Mouse (Mus musculus): Measurements from ENCODE around the gene Btbd6. TPM values are rescaled to one million over a fixed set of nuclear protein-coding genes. Genes with fewer than 3 reads are reported as not detected.

Gene Btbd6
- polyA plus RNA-seq, 1 experiment: 25.7 TPM

GRCm38 (mm10) chr12:112952926-112953565, 23.2 kb upstream of the Btbd6 start:
- no peak for DNase-seq (ENCODE audit: low read depth)

- no peak for DNase-seq (ENCODE audit: low read depth)
Measured at GRCm38 (mm10) chr12:112955800-112956199, 20.5 kb upstream of the Btbd6 start.

- DNase-seq (ENCODE audit: low read depth): no peak
Measured at GRCm38 (mm10) chr12:112958303-112958702, 18.0 kb upstream of the Btbd6 start.

- DNase-seq (ENCODE audit: low read depth): no peak
Measured at GRCm38 (mm10) chr12:112959421-112959820, 16.9 kb upstream of the Btbd6 start.

GRCm38 (mm10) chr12:112961428-112961827, 14.9 kb upstream of the Btbd6 start:
- DNase-seq (ENCODE audit: low read depth): no peak

GRCm38 (mm10) chr12:112961872-112962271, 14.4 kb upstream of the Btbd6 start:
- DNase-seq (ENCODE audit: low read depth): no peak

GRCm38 (mm10) chr12:112965783-112966182, 10.5 kb upstream of the Btbd6 start:
- DNase-seq (ENCODE audit: low read depth): no peak

- no peak for DNase-seq (ENCODE audit: low read depth)
Measured at GRCm38 (mm10) chr12:112968943-112969342, 7.3 kb upstream of the Btbd6 start.

GRCm38 (mm10) chr12:112969616-112970015, 6.7 kb upstream of the Btbd6 start:
- DNase-seq (ENCODE audit: low read depth): no peak

- no peak for DNase-seq (ENCODE audit: low read depth)
Measured at GRCm38 (mm10) chr12:112974736-112975135, 1.5 kb upstream of the Btbd6 start.

- DNase-seq (ENCODE audit: low read depth): no peak
Measured at GRCm38 (mm10) chr12:112977156-112977555, 874 bp downstream of the Btbd6 start.

GRCm38 (mm10) chr12:112982031-112982430, 5.7 kb downstream of the Btbd6 start:
- no peak for DNase-seq (ENCODE audit: low read depth)

- DNase-seq (ENCODE audit: low read depth): no peak
Measured at GRCm38 (mm10) chr12:112985346-112985745, 9.1 kb downstream of the Btbd6 start.

- DNase-seq (ENCODE audit: low read depth): no peak
Measured at GRCm38 (mm10) chr12:112987877-112988276, 11.6 kb downstream of the Btbd6 start.

- DNase-seq (ENCODE audit: low read depth): no peak
Measured at GRCm38 (mm10) chr12:112990706-112991405, 14.6 kb downstream of the Btbd6 start.

- no peak for DNase-seq (ENCODE audit: low read depth)
Measured at GRCm38 (mm10) chr12:112991444-112991843, 15.2 kb downstream of the Btbd6 start.

GRCm38 (mm10) chr12:112994153-112994552, 17.9 kb downstream of the Btbd6 start:
- no peak for DNase-seq (ENCODE audit: low read depth)

- DNase-seq (ENCODE audit: low read depth): no peak
Measured at GRCm38 (mm10) chr12:112999569-113000293, 23.4 kb downstream of the Btbd6 start.

- peak; percentile 77 for DNase-seq (ENCODE audit: low read depth)
Measured at GRCm38 (mm10) chr12:113000294-113001132, 24.2 kb downstream of the Btbd6 start, which contains the start of gene Brf1. Gene Brf1, minus strand, starts transcription at chr12:113000704.

GRCm38 (mm10) chr12:113001133-113001474, 24.8 kb downstream of the Btbd6 start:
- DNase-seq (ENCODE audit: low read depth): no peak

- no peak for DNase-seq (ENCODE audit: low read depth)
Measured at GRCm38 (mm10) chr12:113002667-113003066, 26.4 kb downstream of the Btbd6 start.

GRCm38 (mm10) chr12:113004011-113004410, 27.7 kb downstream of the Btbd6 start:
- no peak for DNase-seq (ENCODE audit: low read depth)

Measured in gonadal fat pad, adult 2 months (tissue).